Comparison of ENCODE assay signal across 15 mouse cellular contexts in the genomic region with DNA sequence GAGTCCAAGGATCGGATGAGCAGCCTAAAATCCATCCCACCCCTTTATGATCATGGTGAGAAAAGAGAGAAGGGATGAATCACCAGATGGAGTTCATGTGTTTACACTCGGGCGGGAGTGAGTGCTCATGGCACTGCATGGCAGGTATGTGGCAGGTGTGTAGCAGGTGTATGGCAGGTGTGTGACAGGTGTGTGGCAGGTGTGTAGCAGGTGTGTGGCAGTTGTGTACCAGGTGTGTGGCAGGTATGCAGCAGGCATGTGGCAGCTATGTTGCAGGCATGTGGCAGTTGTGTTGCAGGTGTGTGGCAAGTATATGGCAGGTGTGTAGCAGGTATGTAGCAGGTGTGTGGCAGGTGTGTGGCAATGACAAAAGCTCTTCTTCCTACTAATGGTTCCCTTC.
"Had no signal": no experiment of that assay in that cellular context is flagged by ENCODE, and none has a peak within 500 bp of the region (broad histone marks: within the 10 kb centered on the region; RNA-seq: fewer than 3 reads in every experiment).

No protein-coding gene starts in this region.

- H3K36me3 ChIP-seq: neural tube, embryonic 12.5 days; neural tube, embryonic 13.5 days; neural tube, embryonic 15.5 days; stomach, embryonic 15.5 days had no signal

- H3K4me1 ChIP-seq: neural tube, embryonic 12.5 days; neural tube, embryonic 13.5 days; neural tube, embryonic 15.5 days; stomach, embryonic 15.5 days had no signal

- H3K27me3 ChIP-seq: neural tube, embryonic 12.5 days; neural tube, embryonic 13.5 days; neural tube, embryonic 15.5 days; stomach, embryonic 15.5 days had no signal

- H3K4me3 ChIP-seq: neural tube, embryonic 12.5 days; neural tube, embryonic 13.5 days; neural tube, embryonic 15.5 days; stomach, embryonic 15.5 days had no signal

- H3K4me2 ChIP-seq: neural tube, embryonic 12.5 days; neural tube, embryonic 13.5 days; neural tube, embryonic 15.5 days; stomach, embryonic 15.5 days had no signal

- DNase-seq: retina, postnatal 1 day; right cerebral cortex, adult 18-20 months; right cerebral cortex, postnatal 14 days; right cerebral cortex, postnatal 25 days; right cerebral cortex, postnatal 4 days; spleen, adult 18-20 months; thymus, adult 18-20 months; thymus, adult 2 months; thymus, postnatal 14 days; thymus, postnatal 25 days; thymus, postnatal 36 days had no signal

- H3K9me3 ChIP-seq: neural tube, embryonic 12.5 days; neural tube, embryonic 13.5 days; neural tube, embryonic 15.5 days; stomach, embryonic 15.5 days had no signal
